Mouse (Mus musculus): Measurements from ENCODE around the gene Ddx3y. TPM values are rescaled to one million over a fixed set of nuclear protein-coding genes. Genes with fewer than 3 reads are reported as not detected.

Gene Ddx3y
- total RNA-seq (2021) = 10 to 100 TPM in 1 of 2 experiments, not detected in 1; 50.0 TPM
- long read RNA-seq, experiment 1, full-length matches to known transcripts = 24 of 58 reads
- long read RNA-seq, experiment 1, partial matches to known transcripts = 6 of 58 reads
- long read RNA-seq, experiment 1, other reads (novel, unspliced or antisense) = 28 of 58 reads
- long read RNA-seq, experiment 2 = 0 reads

GRCm38 (mm10) chrY:1286171-1286795 is at the start of gene Ddx3y:
Ddx3y (minus strand) TSS chrY:1286629.
- DNase-seq (ENCODE audit: low spot score in 2 of 2) = peak in 1 of 2 experiments; percentile 68

GRCm38 (mm10) chrY:1293708-1294107 is 7.3 kb upstream of the Ddx3y start:
- DNase-seq (ENCODE audit: low spot score in 2 of 2) = no peak

GRCm38 (mm10) chrY:1285735-1286134 is 694 bp downstream of the Ddx3y start:
- peak in 1 of 2 experiments; percentile 1 for DNase-seq (ENCODE audit: low spot score in 2 of 2)

GRCm38 (mm10) chrY:1246117-1246516 is 40.3 kb downstream of the Ddx3y start:
- no peak for DNase-seq (ENCODE audit: low spot score in 2 of 2)

- DNase-seq (ENCODE audit: low spot score in 2 of 2) = peak in 1 of 2 experiments; percentile 68
These were observed 41.0 kb downstream of the Ddx3y start, which contains the start of gene Uty for GRCm38 (mm10) chrY:1245426-1245863. Uty (minus strand) TSS chrY:1245759.

- no peak for DNase-seq (ENCODE audit: low spot score in 2 of 2)
These were observed 41.5 kb downstream of the Ddx3y start for GRCm38 (mm10) chrY:1244940-1245339.

- DNase-seq (ENCODE audit: low spot score in 2 of 2) = no peak
These were observed 42.0 kb downstream of the Ddx3y start for GRCm38 (mm10) chrY:1244421-1244820.

GRCm38 (mm10) chrY:1220001-1220400 is 66.4 kb downstream of the Ddx3y start:
- no peak for DNase-seq (ENCODE audit: low spot score in 2 of 2)

Other genes starting within 250 kb of the Ddx3y start
- 10 to 100 TPM in 1 of 2 experiments, not detected in 1; 21.1 TPM for gene Uty, start 40.9 kb downstream of the Ddx3y start, total RNA-seq (2021)
- not detected for gene Usp9y, start 173.2 kb upstream of the Ddx3y start, total RNA-seq (2021)